Mouse (Mus musculus): ENCODE data around the gene Prkca.

Gene Prkca

DNA sequence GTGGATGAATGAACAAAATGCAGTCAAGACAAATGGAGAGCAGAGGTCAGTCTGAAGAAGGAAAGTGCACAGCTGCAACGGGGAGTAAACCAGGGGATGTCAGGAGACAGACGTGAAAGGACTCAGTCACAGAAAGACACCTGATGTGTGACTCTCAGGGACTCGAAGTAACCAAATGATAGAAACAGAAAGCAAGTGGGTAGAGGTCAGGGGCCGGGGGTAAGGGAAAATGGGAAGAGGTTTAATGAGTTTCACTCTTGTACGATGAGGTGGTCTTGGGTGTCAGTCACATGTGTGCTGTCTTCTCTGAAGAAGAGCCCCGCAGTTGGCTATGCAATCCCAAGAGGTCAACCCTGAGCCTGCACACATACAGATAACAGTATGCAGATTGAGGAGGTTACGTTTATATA, 82.0 kb downstream of the Prkca start:
- no peak for DNase-seq (ENCODE audit: low read depth, low spot score)

DNA sequence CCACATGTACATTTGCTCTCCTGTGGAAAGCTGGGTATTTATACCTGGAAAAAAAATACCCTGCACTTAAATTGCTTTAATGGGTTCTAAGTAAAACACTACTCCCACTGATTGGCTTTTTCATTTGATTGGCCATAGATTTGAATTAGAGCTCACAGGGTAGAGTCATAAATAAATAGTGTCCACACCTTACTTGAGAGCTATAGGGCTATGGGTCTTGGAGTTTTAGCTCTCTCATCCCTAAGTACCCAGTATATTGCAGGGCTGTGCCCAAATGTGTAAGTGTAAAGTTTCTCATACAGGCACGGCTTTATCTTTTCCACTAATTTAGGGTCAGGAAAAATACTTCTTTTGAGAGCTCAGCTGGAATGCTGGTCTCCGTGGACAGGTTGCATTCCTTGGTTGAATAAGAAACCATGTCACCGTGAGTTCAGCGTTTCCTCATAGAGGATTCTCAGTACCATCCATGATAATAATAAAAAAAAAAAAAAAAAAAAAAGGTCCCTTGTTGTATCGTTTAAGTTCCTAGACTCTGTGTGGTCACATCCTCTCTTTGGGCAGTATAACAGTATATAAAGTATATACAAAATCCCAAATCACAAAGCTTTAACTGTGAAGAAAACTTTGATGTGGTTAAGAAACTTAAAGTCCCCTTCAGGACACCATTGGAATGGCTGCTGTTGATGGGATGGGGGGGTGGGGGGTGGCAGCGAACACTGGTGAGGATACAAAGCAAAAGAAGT, 82.8 kb downstream of the Prkca start:
- DNase-seq (ENCODE audit: low read depth, low spot score) = no peak

DNA sequence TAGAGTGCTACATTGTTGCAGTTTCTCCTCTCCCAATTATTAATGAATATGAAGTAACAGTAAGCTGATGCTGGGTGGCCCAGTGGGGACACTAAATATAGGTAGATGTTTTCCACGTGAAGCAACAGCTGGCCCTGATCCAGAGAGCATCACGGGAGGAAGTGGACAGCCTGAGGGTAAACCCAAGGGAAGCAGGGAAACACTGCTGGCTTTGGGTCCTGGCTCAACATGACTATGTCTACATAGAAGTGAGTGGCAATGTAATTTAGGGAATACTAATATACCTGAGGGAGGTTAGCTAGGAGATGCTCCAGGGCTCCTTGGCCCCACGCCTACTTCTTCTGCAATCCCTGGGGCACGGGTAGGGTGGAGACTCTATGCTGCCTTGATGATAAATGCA, 84.3 kb downstream of the Prkca start:
- peak; percentile 51 for DNase-seq (ENCODE audit: low read depth, low spot score)

DNA sequence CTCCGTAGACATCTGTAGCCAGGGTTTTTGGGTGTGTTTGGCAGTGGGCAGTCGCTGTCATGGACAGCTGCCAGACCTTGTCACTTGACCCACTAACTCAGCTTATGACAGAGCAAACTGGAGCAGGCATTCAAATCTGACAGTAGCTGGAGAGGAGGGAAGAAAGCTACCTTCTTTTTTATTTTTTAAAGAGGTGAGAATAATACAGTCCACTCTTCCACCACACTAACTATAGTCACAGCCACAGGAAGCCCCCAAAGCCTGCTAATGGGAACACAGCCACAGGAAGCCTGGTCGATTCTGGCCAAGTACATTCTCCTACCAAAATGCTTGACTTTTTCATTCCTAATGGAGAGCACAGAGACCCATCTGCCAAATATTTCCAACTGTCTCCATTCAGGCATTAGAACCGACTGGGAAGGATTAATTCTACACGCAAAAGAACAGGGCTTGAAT, 84.9 kb downstream of the Prkca start:
- peak; percentile 69 for DNase-seq (ENCODE audit: low read depth, low spot score)

DNA sequence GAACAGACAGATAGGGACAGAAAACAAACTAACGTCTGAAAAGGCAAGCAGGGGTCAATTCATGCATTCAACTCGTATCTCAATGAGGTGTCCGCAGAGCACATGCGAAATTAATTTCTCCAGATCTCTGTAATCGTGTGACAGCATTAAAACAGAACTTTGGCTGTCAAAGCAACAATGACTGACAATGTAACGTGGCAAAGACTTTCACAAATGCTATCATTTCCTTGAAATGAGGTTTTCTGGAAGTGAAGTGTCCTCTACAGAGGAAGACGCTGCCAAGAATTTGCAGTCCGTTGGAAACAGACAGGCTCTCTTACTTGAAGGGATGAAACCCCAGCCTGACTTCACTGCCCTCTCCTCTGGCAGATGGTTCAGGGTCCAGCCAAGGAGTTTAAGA, 85.8 kb downstream of the Prkca start:
- no peak for DNase-seq (ENCODE audit: low read depth, low spot score)

DNA sequence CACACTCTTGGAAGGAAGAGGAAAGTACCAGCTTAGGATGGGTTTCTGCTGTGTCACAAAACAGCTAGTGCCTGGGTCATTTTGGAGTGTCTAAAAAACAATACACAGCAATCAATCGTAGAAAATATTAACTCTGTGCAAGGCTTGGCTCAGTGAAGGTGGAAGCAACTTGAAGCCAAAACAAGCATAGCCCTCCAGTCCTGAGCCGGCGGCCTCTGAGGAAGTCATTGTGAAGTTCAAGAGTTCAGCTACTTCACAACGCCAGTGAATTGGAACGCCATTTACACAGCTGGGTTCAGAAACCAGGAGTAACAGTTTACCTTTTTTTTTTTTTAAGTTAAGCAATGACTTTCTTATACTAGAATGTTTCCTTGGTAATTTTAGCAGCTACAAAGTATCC, 89.0 kb downstream of the Prkca start:
- DNase-seq (ENCODE audit: low read depth, low spot score) = no peak

DNA sequence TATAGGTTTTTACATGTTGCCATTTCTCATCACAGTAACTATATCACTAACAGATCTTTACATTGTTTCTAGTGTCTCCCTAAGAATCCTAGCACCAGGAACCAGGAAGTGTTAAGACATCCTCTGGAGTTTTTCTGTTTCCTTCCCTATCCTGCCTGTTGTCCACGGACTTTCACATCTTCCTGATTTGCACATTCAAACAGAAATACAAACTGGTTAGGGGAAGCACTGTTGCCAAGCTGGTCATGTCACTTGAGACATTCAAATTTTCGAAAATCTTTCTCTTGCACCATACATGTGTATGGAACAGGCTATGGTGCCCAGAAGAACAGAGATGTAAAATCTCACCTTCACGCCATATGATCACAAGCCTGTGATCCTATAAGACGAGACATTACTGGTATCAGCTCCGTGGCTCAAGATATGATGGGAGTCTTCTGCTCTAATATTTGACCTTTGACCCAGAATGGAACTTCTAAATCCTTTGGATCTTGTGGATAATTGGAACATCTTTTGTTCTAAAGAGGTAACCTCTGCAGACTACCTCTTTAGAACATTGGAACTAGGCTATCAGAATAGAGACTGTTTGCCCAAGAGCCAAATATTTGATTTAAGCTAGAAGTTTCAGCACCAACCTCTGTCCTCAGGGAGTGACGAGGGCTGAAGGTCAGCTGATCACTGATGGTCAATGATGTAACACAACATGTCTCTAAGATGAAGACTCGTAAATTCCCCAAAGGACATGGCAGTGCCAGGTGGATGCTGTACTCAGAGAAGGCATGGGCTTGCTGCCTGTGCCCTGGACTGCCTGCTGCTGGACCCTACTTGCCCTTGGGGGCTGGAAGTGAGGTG, 91.6 kb downstream of the Prkca start:
- DNase-seq (ENCODE audit: low read depth, low spot score) = no peak

DNA sequence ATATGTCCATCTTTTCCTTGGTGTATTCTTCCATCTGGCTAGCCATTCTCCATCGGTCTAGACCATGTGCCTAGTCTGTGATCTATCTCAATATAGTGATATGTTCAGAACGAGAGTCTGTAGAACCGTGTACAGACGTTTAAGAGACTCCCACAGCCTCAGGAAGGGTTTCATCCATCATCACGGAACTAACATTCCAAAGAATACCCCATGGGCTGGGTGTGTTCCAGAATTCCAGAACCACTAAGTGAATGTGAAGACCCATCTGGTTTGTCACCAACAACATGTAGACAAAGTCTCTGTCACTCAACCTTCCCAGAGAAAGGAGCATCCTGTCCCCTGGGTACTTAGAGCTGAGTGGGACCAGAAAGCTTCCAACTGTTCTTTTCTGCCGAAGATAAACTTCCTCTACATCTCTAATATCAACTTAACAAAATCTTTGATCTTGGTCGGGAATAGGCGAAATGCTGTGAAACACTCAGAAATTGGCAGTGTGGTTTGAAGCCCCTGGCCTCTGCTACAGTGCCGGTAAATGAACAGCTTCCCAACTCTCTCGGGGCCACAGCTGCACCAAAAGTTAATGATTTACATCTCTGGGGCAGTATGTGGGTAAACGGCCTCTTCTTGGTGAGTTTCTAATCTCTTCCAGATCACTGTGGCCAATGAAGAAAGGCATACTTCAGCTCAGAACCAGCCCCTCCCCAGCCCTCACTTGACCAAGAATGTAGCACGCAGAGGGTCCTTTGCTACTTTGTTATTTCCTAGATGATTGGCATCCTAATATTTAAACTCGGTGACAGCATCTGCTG, 92.7 kb downstream of the Prkca start:
- no peak for DNase-seq (ENCODE audit: low read depth, low spot score)

DNA sequence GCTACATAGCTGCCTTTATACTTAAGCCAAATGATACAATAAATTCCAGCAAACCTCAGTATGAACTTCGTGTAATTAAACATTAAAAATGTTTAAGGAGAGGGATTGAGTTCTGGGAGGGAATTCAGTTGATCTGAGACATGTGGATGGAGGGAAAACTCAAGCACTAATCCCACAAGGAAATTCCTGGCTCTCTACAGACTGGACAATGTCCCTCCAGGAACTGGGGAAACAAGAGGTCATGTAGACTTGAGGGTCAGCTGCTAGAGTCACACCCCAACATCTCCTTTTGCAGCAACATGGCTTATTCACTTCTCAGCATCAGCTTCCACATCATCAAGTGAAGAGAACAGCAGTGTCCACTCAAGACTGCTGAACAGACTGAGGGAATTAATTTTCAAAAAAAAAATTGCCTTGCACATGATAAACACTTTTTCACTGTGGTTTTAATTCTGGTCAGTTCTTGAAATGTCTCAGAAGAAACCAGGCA, 93.5 kb downstream of the Prkca start:
- no peak for DNase-seq (ENCODE audit: low read depth, low spot score)

DNA sequence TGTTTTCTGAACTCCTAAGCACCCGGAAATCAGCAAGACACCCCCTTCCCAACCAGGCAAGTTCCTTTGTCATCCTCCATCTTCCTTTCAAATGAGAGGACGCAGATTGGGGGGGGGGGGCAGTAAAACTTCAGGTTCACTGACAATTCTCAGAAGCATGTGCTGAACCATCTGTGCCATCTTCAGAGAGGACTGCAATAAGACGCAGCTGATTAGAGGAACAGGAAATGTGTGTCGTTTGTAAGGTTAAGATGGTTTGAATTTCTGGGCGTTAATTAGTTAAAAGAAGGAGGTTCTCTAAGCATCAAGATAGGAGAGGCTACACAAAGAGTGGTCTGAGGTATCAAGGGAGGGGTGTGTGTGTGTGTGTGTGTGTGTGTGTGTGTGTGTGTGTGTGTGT, 94.2 kb downstream of the Prkca start:
- DNase-seq (ENCODE audit: low read depth, low spot score) = no peak

DNA sequence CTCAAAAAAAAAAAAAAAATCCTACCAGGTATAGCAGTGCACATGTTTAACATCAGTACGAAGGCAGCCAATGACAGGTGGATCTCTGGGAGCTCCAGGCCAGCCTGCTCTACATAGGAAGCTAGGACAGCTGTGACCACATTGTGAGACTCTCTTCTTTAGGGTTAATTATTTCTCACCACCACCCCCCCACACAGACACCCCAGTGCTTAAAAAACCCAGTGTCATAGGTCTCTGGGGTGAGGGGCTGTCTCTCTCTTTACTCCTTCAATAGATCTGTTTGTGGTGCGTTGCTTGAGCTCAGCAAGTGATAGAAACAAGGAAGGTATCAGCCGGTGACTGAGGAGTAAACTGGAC, 94.7 kb downstream of the Prkca start:
- no peak for DNase-seq (ENCODE audit: low read depth, low spot score)

DNA sequence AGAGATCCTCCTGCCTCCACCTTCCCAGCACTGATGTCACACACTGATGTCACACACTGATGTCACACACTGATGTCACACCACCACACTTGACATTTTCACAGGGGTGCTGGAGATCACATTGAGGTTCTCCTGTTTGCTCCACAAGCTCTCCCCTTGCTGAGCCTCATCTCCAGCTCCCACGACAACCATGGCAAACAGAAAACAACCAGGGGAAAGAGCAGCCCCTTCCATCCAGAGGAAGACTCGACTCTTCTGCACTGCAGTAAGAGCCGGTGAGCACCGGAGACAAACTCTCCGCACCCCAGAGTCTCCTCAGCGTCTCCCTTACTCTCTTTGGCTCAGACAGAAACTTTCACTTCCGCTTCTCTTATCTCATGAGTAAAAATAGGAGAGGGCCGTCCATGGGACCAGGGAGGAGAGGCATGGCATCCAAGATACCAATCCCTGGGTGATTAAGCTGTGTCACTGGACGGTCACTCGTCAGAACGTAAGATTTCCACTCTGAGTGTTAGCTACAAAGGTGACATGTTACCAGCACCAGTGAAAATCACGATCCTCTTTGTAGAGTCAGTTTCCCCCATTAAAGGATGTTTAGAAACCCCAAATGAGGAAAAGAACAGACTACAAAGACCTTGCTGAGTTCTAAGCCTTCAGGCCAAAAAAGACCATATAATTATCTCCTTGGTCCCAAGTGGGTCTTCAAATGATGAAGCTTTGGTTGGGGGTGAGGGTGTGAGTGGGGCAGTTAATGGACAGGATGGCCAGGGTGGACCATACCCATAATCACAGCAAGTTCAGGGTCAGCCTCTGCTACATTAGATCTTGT, 95.3 kb downstream of the Prkca start:
- DNase-seq (ENCODE audit: low read depth, low spot score) = no peak

DNA sequence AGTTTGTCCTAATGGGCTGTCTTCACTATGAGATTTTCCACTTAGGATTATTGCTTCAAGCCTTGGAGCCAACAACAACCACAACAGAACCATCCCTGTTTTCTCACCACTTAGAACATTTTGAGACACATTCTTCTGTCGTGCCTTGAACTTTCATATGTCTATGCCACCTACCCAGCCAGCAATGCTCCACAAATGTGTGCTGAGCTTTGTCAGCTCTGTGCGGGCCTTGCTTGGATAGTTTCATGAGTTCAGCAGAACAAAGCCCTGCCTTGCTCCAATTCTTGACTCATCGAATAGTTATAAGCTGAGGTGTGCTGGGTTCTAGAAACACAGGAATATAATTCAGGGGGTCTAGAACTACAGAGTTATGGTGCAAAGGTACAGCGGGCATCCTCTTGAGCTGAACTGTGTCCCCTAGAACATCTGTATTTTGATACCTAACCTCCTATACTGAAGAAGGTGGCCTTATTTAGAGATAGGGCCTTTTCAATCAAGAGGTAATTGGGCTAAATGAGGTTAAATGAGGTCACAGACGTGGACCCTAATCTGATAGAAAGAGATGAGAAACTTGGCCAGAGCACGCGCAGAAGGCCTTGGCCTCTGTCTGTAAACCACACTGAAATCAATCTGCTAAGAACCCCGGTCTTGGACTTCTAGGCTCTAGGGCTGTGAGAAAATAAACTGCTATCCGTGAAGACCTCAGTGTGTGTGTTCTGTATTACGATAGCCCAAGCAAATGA, 96.4 kb downstream of the Prkca start:
- DNase-seq (ENCODE audit: low read depth, low spot score) = no peak

DNA sequence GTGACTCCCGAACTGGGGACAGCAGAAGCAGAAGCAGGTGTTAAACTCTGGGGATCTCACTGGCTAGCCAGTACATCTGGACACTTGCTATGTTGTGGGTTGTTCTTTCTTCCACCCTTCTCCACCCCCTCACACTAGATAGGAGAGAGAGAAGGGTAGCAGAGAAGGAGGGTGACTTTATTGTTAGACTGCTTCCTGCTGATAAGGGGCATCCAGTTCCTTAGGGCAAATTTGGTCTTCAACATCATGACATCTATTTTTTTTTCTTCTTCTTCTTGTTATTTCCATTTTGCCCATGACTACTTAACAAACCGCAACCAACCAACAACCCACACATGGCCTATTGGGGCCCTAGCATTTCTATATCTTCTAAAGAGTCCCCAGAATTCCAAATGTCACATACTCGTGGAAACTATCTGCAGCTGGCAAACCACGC, 97.4 kb downstream of the Prkca start:
- DNase-seq (ENCODE audit: low read depth, low spot score) = no peak

DNA sequence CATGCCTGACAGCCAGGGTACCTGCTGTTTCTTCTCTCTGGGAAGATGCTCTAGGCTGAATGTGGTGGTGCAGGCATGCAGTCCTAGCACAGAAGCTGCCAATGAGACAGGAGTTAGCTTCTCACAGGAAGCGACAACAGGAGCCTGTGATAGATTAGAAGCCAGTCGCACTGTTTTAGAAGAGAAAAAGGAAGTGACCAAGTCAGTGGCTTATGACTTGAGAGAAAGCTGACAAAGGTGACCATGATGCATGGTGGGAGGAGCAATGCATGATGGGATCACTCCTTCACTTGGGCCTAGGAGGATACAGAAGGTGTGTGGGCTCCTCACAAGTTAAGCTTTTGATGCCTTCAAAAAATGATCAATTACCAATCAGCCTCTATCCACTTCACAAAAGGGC, 99.5 kb downstream of the Prkca start:
- no peak for DNase-seq (ENCODE audit: low read depth, low spot score)

DNA sequence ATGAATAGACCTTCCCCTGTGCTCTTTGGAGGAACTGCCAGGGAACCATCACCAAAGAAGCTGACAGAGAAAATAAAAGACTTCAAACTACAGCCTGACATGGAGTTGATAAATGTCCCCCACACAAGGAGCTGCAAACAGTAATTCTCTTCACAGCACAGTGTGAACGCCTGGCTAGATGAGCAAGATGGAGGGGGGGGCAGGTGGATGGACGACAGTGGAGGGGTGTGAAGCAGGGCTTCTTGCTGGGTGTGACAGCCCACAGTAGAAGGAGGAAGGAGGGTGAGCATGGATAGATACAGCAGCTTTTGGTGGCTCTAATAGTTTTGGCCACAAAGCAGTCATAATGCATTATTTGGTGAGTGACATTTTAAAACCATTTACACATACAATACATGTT, 100.1 kb downstream of the Prkca start:
- DNase-seq (ENCODE audit: low read depth, low spot score) = no peak

DNA sequence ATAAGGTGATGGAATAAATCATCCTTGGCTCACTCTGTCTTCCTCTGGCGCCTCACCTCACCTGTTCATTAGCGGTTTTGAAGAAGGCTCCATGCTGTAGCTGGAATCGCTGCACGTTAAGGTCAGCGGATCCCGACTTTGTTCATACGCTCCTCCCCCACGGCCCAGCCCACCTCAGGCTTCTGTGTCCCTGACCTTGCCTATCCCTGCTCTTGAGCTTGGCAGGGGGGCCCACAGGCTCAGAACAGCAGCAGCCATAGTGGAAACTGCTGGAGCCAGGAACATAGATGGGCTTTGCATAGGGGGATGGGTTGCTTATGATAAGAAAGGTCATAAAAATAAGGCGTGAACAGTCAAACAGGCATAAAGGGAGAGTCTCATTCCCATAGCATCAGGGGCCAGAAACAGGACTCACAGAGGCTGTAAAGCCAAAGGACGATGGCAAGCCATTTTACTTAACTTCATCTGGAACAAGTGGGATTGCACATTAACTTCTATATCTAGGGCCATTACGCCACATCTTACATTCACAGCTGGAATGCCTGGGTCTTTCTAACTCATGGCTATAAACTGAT, 102.7 kb downstream of the Prkca start:
- no peak for DNase-seq (ENCODE audit: low read depth, low spot score)

DNA sequence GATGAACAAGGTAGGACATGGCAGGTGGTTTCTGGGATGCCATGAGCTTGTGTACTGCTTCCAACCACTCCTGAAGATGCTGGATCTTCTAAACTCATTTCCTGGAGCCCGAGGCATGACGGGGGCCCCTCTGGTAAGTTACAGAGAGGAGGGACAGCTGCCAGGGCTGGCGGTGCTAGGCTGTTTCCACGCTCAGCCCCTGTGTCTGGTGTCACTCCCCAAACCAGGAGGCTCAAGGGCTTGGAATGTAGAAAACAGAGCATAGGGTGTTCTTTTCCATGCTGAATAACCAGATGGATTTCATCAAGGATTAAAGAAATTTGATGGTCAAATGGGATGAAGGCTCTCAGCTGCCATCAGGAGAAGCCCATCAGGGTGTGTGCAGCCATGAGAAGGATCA, 104.6 kb downstream of the Prkca start:
- no peak for DNase-seq (ENCODE audit: low read depth, low spot score)

DNA sequence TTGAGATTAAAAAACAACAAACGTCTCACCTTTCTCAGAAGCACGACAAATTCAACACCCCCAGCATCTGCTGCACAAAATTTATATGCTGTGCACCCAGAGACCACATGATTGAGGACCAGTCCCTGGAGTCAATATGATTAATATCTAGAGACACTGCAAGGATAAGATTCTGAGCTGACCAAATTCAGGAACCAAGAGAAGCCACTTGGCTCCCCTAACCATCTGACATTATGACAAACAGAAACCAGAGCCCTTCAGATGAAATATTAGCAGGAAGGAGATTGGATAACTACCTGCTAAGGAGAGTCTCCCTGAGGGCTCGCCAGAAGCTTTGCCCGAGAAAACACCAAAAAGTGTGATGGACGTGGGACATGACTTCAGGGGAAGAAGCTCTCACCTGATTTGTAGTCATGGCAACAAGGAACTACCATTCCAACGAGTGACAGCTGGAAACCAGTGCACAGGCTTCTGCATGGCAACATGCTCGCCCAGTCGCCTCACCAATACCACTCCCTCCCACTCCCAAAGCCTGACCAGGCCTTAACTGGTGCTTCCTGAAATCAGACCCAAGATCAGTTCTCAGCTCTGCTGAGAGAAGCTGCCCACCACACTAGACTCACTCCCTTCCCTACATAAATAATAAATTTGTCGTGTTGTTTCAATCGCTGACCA, 106.8 kb downstream of the Prkca start:
- no peak for DNase-seq (ENCODE audit: low read depth, low spot score)

DNA sequence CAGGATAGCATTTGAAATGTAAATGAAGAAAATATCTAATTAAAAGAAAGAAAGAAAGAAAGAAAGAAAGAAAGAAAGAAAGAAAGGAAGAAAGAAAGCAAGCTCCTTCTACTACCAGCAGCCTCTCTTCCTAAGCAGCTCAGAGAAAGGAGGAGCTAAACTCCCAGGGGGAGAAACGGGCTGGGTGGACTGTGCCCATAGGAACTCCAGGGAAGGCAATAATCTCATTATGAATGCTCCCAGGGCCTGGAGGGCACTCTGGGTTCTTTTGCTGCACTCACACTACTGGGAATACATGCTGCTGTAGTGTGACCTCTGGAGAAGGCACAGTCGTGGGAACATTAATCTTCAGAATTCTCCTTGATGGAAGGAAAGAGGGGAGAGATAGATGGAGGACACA, 107.5 kb downstream of the Prkca start:
- no peak for DNase-seq (ENCODE audit: low read depth, low spot score)
